Mouse (Mus musculus): ENCODE data around the gene Utrn. TPM values are rescaled to one million over a fixed set of nuclear protein-coding genes. Genes with fewer than 3 reads are reported as not detected.

Utrn gene
- polyA plus RNA-seq, 1 experiment from 2014 or later: 67.9 TPM

GRCm38 (mm10) chr10:12909891-12910290 lies 40.7 kb upstream of the Utrn start:
- Histone ChIP-seq H3K4me2 (no peak overlapping the region), H3K4me3 (ENCODE audit: low read depth, low read length) (no peak overlapping the region), H3K4me1 (ENCODE audit: insufficient read depth) (0 out of 2 replicates have a peak, but pooled peaks cover 3% of the 10 kb centered on the region), H3K27me3 (ENCODE audit: insufficient read depth, low read length) (no peaks in the 10 kb centered on the region), H3K36me3 (ENCODE audit: insufficient read depth) (no peaks in the 10 kb centered on the region), H3K9ac (no peak overlapping the region), H3K27ac (ENCODE audit: low read depth) (no peak overlapping the region), H3K9me3 (ENCODE audit: low read depth, low read length) (no peaks in the 10 kb centered on the region)
- ATAC-seq (ENCODE audit: insufficient read depth) (no peak), DNase-seq (no peak)
- TF ChIP-seq CTCF (IDR thresholded peaks at IDR 0.05; ENCODE audit: low read depth): no peak
- WGBS: 83% methylated on average over 2 of the region's 2 CpGs

DNA sequence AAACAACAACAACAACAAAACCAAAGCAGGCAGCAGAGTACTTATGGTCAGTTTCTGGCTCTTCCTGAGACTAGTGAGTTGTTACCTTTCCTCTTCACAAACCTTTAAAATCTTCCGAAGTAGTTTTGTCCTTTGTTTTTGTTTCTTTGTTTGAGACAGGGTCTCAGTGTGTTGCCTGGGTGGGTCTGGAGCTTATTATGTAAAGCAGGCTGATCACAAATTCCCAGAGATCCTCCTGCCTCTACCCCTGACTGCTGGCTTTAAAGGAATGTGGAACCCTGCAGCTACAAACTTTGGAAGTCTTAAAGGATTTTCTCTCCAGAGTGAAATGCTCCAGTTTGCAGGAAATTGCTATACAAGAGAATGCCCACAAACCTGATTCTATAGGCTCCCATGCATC lies 40.0 kb upstream of the Utrn start:
- Histone ChIP-seq H3K4me1 (ENCODE audit: insufficient read depth) (0 out of 2 replicates have a peak, but pooled peaks cover 3% of the 10 kb centered on the region), H3K4me2 (no peak overlapping the region), H3K36me3 (ENCODE audit: insufficient read depth) (no peaks in the 10 kb centered on the region), H3K27ac (ENCODE audit: low read depth) (no peak overlapping the region), H3K9ac (no peak overlapping the region), H3K4me3 (ENCODE audit: low read depth, low read length) (no peak overlapping the region), H3K27me3 (ENCODE audit: insufficient read depth, low read length) (no peaks in the 10 kb centered on the region), H3K9me3 (ENCODE audit: low read depth, low read length) (no peaks in the 10 kb centered on the region)
- WGBS: 74% methylated on average over 1 of the region's 1 CpGs
- TF ChIP-seq CTCF (IDR thresholded peaks at IDR 0.05; ENCODE audit: low read depth): no peak
- no peak for ATAC-seq (ENCODE audit: insufficient read depth)
- no peak for DNase-seq

DNA sequence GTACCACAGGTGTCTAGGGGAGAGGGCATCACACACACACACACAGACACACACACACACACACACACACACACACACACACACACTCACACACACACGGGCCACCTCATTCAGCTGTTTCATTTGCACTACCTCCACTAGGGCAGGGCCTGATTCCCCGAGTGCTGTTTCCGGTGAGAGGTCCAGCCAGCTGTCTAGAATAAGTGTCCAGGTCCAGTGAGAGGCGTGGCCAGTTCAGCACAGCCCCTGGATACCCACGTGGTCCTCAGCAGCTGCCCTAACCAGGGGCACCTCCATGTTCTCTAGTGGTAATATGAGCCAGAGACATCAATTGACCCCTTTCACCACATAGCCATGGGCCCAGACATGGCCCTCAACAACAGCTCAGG lies 35.0 kb upstream of the Utrn start:
- 64% methylated on average over 5 of the region's 5 CpGs for WGBS

DNA sequence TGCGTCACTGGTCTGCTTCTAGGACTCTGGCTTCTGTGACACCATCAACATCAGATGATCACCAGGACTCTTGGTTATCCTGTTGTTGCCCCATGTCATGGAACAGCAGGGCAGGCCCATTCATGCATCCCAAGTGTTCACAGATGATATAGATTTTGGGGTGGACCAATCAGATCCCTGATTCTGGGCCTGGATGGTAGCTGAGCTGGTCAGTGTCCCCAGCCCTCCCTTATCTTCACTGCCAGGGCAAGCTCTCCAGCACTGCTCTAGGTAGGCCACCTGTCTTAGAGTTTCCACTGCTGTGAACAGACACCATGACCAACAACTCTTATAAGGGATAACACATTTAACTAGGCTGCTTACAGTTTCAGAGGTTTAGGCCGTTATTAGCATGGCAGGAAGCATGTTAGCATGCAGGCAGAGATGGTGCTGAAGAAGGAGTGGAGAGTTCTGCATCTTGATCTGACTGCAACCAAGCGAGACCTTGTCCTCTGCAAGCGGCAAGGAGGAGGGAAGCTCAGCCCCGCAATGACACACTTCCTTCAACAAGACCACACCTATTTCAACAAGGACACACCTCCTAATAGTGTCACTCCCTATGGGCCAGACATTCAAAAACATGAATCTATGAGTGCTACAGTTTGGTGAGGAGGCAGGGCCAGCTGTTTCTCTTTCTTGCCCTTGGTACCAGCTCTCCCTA lies 34.4 kb upstream of the Utrn start:
- H3K9ac ChIP-seq: no peak overlapping the region
- H3K27me3 ChIP-seq (ENCODE audit: insufficient read depth, low read length): no peaks in the 10 kb centered on the region
- DNase-seq (no peak), ATAC-seq (ENCODE audit: insufficient read depth) (no peak)
- no peak for TF ChIP-seq CTCF (IDR thresholded peaks at IDR 0.05; ENCODE audit: low read depth)
- no peak overlapping the region for H3K27ac ChIP-seq (ENCODE audit: low read depth)
- H3K4me1 ChIP-seq (ENCODE audit: insufficient read depth): no peaks in the 10 kb centered on the region
- no peak overlapping the region for H3K4me2 ChIP-seq
- H3K36me3 ChIP-seq (ENCODE audit: insufficient read depth): no peaks in the 10 kb centered on the region
- H3K4me3 ChIP-seq (ENCODE audit: low read depth, low read length): no peak overlapping the region
- H3K9me3 ChIP-seq (ENCODE audit: low read depth, low read length): no peaks in the 10 kb centered on the region
- WGBS: 90% methylated on average over 5 of the region's 5 CpGs

More for the DNA sequence above, 35.0 kb upstream of the Utrn start:
- TF ChIP-seq CTCF (IDR thresholded peaks at IDR 0.05; ENCODE audit: low read depth): no peak
- no peaks in the 10 kb centered on the region for H3K36me3 ChIP-seq (ENCODE audit: insufficient read depth)
- no peaks in the 10 kb centered on the region for H3K4me1 ChIP-seq (ENCODE audit: insufficient read depth)
- H3K9ac ChIP-seq: no peak overlapping the region
- H3K27ac ChIP-seq (ENCODE audit: low read depth): no peak overlapping the region
- ATAC-seq (ENCODE audit: insufficient read depth): no peak
- H3K4me2 ChIP-seq: no peak overlapping the region
- DNase-seq: no peak
- no peaks in the 10 kb centered on the region for H3K9me3 ChIP-seq (ENCODE audit: low read depth, low read length)
- H3K27me3 ChIP-seq (ENCODE audit: insufficient read depth, low read length): no peaks in the 10 kb centered on the region
- no peak overlapping the region for H3K4me3 ChIP-seq (ENCODE audit: low read depth, low read length)

DNA sequence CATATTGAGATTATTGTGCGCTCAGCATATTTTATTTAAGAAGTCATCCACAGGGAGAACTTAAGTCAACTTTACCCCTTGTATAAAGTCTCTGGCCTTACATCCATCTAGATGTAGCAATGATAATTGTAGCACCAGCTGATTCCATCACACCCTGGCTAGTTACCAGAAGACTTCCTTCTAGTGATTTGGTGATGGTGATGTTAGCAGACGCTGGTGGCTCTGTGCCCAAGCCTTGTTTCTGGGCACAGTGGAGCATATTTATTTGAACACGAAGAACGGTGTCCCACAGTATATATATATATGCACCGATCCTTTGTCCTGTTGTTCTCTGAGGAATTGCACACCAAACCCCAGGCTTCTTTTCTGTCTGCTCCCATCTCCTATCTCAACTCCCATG lies 30.7 kb upstream of the Utrn start:
- TF ChIP-seq CTCF (IDR thresholded peaks at IDR 0.05; ENCODE audit: low read depth): no peak
- H3K27ac ChIP-seq (ENCODE audit: low read depth): no peak overlapping the region
- no peaks in the 10 kb centered on the region for H3K9me3 ChIP-seq (ENCODE audit: low read depth, low read length)
- ATAC-seq (ENCODE audit: insufficient read depth) (no peak), DNase-seq (no peak)
- H3K27me3 ChIP-seq (ENCODE audit: insufficient read depth, low read length): no peaks in the 10 kb centered on the region
- H3K4me3 ChIP-seq (ENCODE audit: low read depth, low read length): no peak overlapping the region
- no peaks in the 10 kb centered on the region for H3K36me3 ChIP-seq (ENCODE audit: insufficient read depth)
- H3K9ac ChIP-seq: no peak overlapping the region
- WGBS: 80% methylated on average over 5 of the region's 5 CpGs
- no peak overlapping the region for H3K4me2 ChIP-seq
- H3K4me1 ChIP-seq (ENCODE audit: insufficient read depth): no peaks in the 10 kb centered on the region

- no peak for ATAC-seq (ENCODE audit: insufficient read depth)
- 95% methylated on average over 3 of the region's 3 CpGs for WGBS
- H3K36me3 ChIP-seq (ENCODE audit: insufficient read depth): no peaks in the 10 kb centered on the region
- no peak overlapping the region for H3K27ac ChIP-seq (ENCODE audit: low read depth)
- TF ChIP-seq CTCF (IDR thresholded peaks at IDR 0.05; ENCODE audit: low read depth): no peak
- H3K9me3 ChIP-seq (ENCODE audit: low read depth, low read length): no peaks in the 10 kb centered on the region
- no peak for DNase-seq
- H3K4me2 ChIP-seq: no peak overlapping the region
- no peaks in the 10 kb centered on the region for H3K27me3 ChIP-seq (ENCODE audit: insufficient read depth, low read length)
- no peak overlapping the region for H3K9ac ChIP-seq
- H3K4me1 ChIP-seq (ENCODE audit: insufficient read depth): no peaks in the 10 kb centered on the region
- no peak overlapping the region for H3K4me3 ChIP-seq (ENCODE audit: low read depth, low read length)
Observed at GRCm38 (mm10) chr10:12893339-12893738, 24.2 kb upstream of the Utrn start.

DNA sequence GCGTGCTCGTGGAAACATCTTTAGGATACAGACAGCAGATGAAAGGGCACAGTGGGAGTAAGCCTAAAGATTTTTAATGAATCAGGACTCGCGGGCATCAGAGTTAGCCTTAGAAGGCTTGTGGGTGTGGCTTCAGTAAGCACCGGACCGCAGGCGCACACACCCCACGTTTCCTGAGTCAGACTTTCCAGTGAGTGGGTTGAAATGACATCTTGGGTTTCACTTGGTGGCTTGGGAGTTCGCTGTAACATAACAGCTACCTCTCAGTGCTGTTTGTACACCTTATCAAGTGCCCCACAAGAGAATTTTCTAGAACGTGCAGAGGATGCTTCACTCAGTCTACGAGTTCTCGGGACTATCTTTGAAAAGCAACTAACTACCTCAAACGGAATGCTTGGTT lies 19.2 kb upstream of the Utrn start:
- no peak for DNase-seq
- no peak overlapping the region for H3K9ac ChIP-seq
- no peaks in the 10 kb centered on the region for H3K4me1 ChIP-seq (ENCODE audit: insufficient read depth)
- no peaks in the 10 kb centered on the region for H3K36me3 ChIP-seq (ENCODE audit: insufficient read depth)
- 71% methylated on average over 13 of the region's 13 CpGs for whole genome bisulfite sequencing
- ATAC-seq (ENCODE audit: insufficient read depth): no peak
- no peaks in the 10 kb centered on the region for H3K27me3 ChIP-seq (ENCODE audit: insufficient read depth, low read length)
- H3K9me3 ChIP-seq (ENCODE audit: low read depth, low read length): no peaks in the 10 kb centered on the region
- no peak for TF ChIP-seq CTCF (IDR thresholded peaks at IDR 0.05; ENCODE audit: low read depth)
- H3K4me3 ChIP-seq (ENCODE audit: low read depth, low read length): no peak overlapping the region
- H3K27ac ChIP-seq (ENCODE audit: low read depth): no peak overlapping the region
- no peak overlapping the region for H3K4me2 ChIP-seq
